Mouse (Mus musculus) heart, postnatal 4 days (tissue): ENCODE measurements around the gene Dppa5a. TPM values are rescaled to one million over a fixed set of nuclear protein-coding genes. Genes with fewer than 3 reads are reported as not detected.
"Not testable (repeated sequence)": the region's sequence is repeated elsewhere in the genome, so short reads cannot be mapped to it uniquely, and the experiment has no call there.

Source experiments
- DNase-seq: peaks from one replicate; pipeline ENCODE4 v3.0.0; 2021
- total RNA-seq, 2 experiments: library from RNA; stranded (reverse); gene quantifications; 2 replicates each; pipeline ENCODE4 v1.2.3; 2021

Dppa5a gene
- total RNA-seq, 2 experiments from 2014 or later, result not detected

GRCm38 (mm10) chr9:78364701-78365100, 3.3 kb downstream of the Dppa5a start:
- DNase-seq, result no peak

GRCm38 (mm10) chr9:78363374-78363773, 4.6 kb downstream of the Dppa5a start:
- DNase-seq, result no peak

- DNase-seq, result no peak
Observed at GRCm38 (mm10) chr9:78360484-78360872, 7.5 kb downstream of the Dppa5a start.

- DNase-seq, result no peak
Observed at GRCm38 (mm10) chr9:78359750-78360483, 8.1 kb downstream of the Dppa5a start.

- DNase-seq, result peak; percentile 77
Observed at GRCm38 (mm10) chr9:78358053-78358452, 9.9 kb downstream of the Dppa5a start.

- DNase-seq, result no peak
Observed at GRCm38 (mm10) chr9:78355611-78356010, 12.4 kb downstream of the Dppa5a start, which contains the start of gene Gsta2. Gene Gsta2, minus strand, starts transcription at chr9:78355788.

GRCm38 (mm10) chr9:78354665-78355578, 13.1 kb downstream of the Dppa5a start:
- DNase-seq, result no peak

- no peak for DNase-seq
Observed at GRCm38 (mm10) chr9:78351504-78352220, 16.3 kb downstream of the Dppa5a start.

GRCm38 (mm10) chr9:78350007-78350406, 18.0 kb downstream of the Dppa5a start:
- not testable (repeated sequence) for DNase-seq

GRCm38 (mm10) chr9:78349141-78349540, 18.8 kb downstream of the Dppa5a start:
- DNase-seq, result not testable (repeated sequence)

- not testable (repeated sequence) for DNase-seq
Observed at GRCm38 (mm10) chr9:78348206-78349004, 19.6 kb downstream of the Dppa5a start.

- no peak for DNase-seq
Observed at GRCm38 (mm10) chr9:78347004-78347403, 21.0 kb downstream of the Dppa5a start.

GRCm38 (mm10) chr9:78345235-78345634, 22.7 kb downstream of the Dppa5a start:
- not testable (repeated sequence) for DNase-seq

- DNase-seq, result not testable (repeated sequence)
Observed at GRCm38 (mm10) chr9:78343055-78343454, 24.9 kb downstream of the Dppa5a start.

GRCm38 (mm10) chr9:78342494-78342893, 25.5 kb downstream of the Dppa5a start:
- not testable (repeated sequence) for DNase-seq

GRCm38 (mm10) chr9:78340324-78340723, 27.7 kb downstream of the Dppa5a start:
- DNase-seq, result peak; percentile 56

GRCm38 (mm10) chr9:78337050-78337449, 30.9 kb downstream of the Dppa5a start:
- not testable (repeated sequence) for DNase-seq

- DNase-seq, result not testable (repeated sequence)
Observed at GRCm38 (mm10) chr9:78327289-78327688, 40.7 kb downstream of the Dppa5a start, which contains the start of gene Omt2b. Gene Omt2b, plus strand, starts transcription at chr9:78327589.

GRCm38 (mm10) chr9:78319499-78319898, 48.5 kb downstream of the Dppa5a start:
- DNase-seq, result no peak
